Mouse (Mus musculus) liver, embryonic 11.5 days (tissue): ENCODE results near the gene Cmah. TPM values are rescaled to one million over a fixed set of nuclear protein-coding genes. Genes with fewer than 3 reads are reported as not detected.

ENCODE experiments used
- ATAC-seq: fragments of 200-750 bp; cut with Nextera tagmentation; replicated peaks from 2 replicates; pipeline ENCODE4 v1.8.0; 2017; ENCODE audit warnings: moderate number of reproducible peaks, mild to moderate bottlenecking, moderate TSS enrichment, moderate library complexity; ENCODE audit not compliant: low FRiP score
- DNase-seq: peaks from one replicate; pipeline ENCODE4 v3.0.0-alpha.2; 2017; ENCODE audit warnings: low spot score
- H3K27ac ChIP-seq: fragments of 300-500 bp; sonication (generic); 2 replicates; pipeline ENCODE4 v1.5.1; 2014; ENCODE audit warnings: mild to moderate bottlenecking, low read depth, low read length, control low read depth
- H3K27me3 ChIP-seq: fragments of 300-500 bp; sonication (generic); replicated peaks from 2 replicates; pipeline ENCODE4 v1.6.1; 2014; ENCODE audit warnings: low read length, mixed read lengths; ENCODE audit not compliant: control insufficient read depth, insufficient read depth
- H3K36me3 ChIP-seq: fragments of 300-500 bp; sonication (generic); 2 replicates; pipeline ENCODE4 v1.6.1; 2014; ENCODE audit warnings: mild to moderate bottlenecking, low read length, moderate library complexity, mixed read lengths; ENCODE audit not compliant: control insufficient read depth, insufficient read depth
- H3K4me1 ChIP-seq: fragments of 300-500 bp; sonication (generic); replicated peaks from 2 replicates; pipeline ENCODE4 v1.6.1; 2014; ENCODE audit warnings: low read length, mixed read lengths; ENCODE audit not compliant: control insufficient read depth, insufficient read depth
- H3K4me2 ChIP-seq: fragments of 300-500 bp; sonication (generic); 2 replicates; pipeline ENCODE4 v1.6.1; 2014; ENCODE audit warnings: mild to moderate bottlenecking, control low read depth, moderate library complexity
- H3K4me3 ChIP-seq: fragments of 300-500 bp; sonication (generic); 2 replicates; pipeline ENCODE4 v1.5.1; 2014; ENCODE audit warnings: low read depth, low read length, control low read depth
- H3K9ac ChIP-seq: fragments of 300-500 bp; sonication (generic); 2 replicates; pipeline ENCODE4 v1.6.1; 2014; ENCODE audit warnings: low read depth, low read length, control low read depth
- H3K9me3 ChIP-seq: fragments of 300-500 bp; sonication (generic); 2 replicates; pipeline ENCODE4 v1.6.1; 2016; ENCODE audit warnings: low read length, inconsistent platforms, mixed read lengths; ENCODE audit not compliant: control insufficient read depth
- WGBS: fragments of 180-500 bp; shearing (Covaris S2); extraction: QIAGEN DNeasy Blood & Tissue Kit; methylation state at CpG from one replicate; pipeline ENCODE4 v1.1.7; 2014; 5-methylcytosine and 5-hydroxymethylcytosine counted together
- polyA plus RNA-seq: library from polyadenylated mRNA; unstranded; fragments of >200 nt; fragmentation: Nextera tagmentation; extraction: Ambion mirVana; gene quantifications from 2 replicates; pipeline ENCODE4 v1.2.1, GENCODE M21; 2014

Cmah gene
- polyA plus RNA-seq, 1 experiment from 2014 or later, result 4.3 TPM

DNA sequence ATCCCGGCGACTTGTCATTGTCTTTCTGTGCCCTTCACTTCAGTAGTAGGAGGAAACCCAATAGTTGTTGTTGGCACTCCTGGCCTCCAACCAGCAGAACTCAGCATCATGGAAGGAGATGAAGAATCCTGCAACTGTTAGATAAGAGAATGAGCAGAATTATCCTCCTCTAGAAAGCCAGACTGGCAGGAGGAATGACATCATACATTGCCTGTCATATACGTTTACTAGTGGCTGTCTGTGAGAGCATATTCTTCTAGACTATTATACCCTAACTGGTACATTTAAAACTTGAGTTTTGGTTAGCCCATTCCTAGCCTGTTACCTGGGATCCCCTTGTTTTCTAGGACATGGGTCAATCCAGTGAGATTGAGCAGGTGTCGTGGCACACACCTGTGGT lies 9.6 kb downstream of the Cmah start:
- Histone ChIP-seq H3K9ac (no peak overlapping the region), H3K36me3 (no peaks in the 10 kb centered on the region), H3K4me3 (no peak overlapping the region), H3K4me2 (no peak overlapping the region), H3K27ac (no peak overlapping the region), H3K27me3 (no peaks in the 10 kb centered on the region), H3K4me1 (peaks cover 7% of the 10 kb centered on the region), H3K9me3 (no peaks in the 10 kb centered on the region)
- ATAC-seq (no peak), DNase-seq (no peak)
- WGBS, result 55% methylated on average over 4 of the region's 4 CpGs

DNA sequence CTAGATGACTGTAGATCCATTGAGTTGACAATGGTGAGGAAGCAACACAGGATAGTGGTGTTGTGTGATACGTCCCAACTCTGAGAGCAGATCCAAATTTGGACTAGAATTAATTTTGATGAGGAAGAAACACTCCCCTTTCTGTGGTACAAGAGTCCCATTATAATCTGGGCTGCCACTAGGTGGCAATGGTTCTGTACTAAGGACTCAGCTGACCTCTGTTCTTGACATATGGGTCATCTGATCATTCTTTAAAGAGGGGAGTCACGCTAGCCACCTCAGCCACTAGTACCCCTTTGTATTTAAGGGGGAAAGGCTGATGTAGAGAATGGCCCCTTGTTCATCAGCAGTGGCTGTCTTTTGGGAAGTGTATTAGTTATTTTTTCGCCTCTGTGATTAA lies 10.7 kb downstream of the Cmah start:
- Histone ChIP-seq H3K36me3 (no peaks in the 10 kb centered on the region), H3K27ac (no peak overlapping the region), H3K4me1 (peaks cover 7% of the 10 kb centered on the region), H3K4me2 (peak overlapping the region; percentile 27; the same call in 1 of the 2 replicates), H3K4me3 (no peak overlapping the region), H3K9me3 (no peaks in the 10 kb centered on the region), H3K9ac (no peak overlapping the region), H3K27me3 (no peaks in the 10 kb centered on the region)
- peak; percentile 34 for DNase-seq
- ATAC-seq, result peak; percentile 60; the same call in 1 of the 2 replicates
- 28% methylated on average over 3 of the region's 3 CpGs for WGBS

DNA sequence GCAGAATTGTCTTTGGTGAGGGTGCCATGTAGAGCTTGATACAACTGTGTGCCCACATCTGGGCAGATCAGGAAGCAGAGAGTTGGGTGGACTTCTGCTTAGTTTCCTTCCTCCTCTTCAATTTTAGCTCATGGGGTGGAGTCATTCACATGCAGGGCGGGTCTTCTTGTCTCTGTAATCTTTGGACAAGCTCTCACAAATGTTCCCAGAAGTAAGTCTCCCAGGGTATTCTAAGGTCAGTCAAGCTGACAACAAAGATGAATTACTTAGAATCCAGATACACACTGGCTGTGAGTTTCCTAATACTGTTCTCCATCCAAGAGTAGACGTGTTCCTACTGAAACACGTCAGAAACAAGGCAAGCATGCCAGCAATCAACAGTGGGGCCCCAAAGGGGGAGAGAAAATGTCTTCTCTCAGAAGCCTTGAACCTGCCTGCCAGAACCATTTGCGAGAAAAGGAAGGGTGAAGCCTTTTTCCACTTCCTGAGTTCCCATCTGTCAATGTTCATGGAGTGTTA lies 11.2 kb downstream of the Cmah start:
- Histone ChIP-seq H3K4me1 (peaks cover 7% of the 10 kb centered on the region), H3K9ac (no peak overlapping the region), H3K27me3 (no peaks in the 10 kb centered on the region), H3K4me2 (peak overlapping the region; percentile 27; the same call in 1 of the 2 replicates), H3K36me3 (no peaks in the 10 kb centered on the region), H3K9me3 (no peaks in the 10 kb centered on the region), H3K4me3 (no peak overlapping the region), H3K27ac (no peak overlapping the region)
- WGBS, result 35% methylated on average over 4 of the region's 4 CpGs
- ATAC-seq (peak; percentile 63; the same call in 1 of the 2 replicates), DNase-seq (peak; percentile 29)

DNA sequence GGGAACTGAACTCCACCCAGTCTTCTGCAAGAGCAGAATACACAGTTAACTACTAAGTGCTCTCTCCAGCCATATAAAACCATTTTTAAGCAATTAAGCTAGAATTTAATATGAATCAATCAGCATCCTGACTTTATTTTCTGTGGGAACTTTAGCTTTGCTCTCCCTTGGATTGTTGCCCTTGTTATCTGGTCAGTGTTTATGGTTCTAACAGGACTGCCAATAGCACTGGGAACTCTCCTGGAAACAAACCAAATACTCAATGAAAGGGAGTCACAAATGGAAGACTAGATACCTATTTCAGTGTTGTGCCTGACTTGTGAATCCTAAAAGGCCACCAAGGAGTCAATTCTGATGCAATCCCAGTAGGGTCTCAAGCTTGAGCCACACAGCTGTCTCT lies 12.7 kb downstream of the Cmah start:
- DNase-seq, result peak; percentile 7
- no peak for ATAC-seq
- H3K27ac ChIP-seq, result no peak overlapping the region

DNA sequence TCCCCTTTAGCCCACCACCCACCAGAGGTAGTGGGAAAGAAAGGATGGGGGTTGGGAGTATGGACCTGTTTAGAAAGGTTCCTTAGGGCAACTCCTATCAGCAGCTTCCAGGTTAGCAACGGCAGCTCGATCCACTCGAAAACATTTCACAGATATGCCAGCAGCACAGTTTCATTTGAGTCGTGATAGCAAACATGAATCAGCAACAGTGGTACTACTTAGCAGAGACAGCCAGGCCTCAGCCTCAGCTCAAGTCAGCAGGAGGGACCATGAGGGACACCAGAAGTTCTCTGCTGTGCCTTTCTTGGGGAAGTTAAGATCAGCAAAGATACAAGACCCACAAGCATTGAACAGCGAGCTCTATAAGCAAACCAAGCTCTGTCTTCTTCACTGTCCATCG lies 13.3 kb downstream of the Cmah start:
- no peaks in the 10 kb centered on the region for H3K36me3 ChIP-seq
- no peak for ATAC-seq
- 54% methylated on average over 6 of the region's 6 CpGs for WGBS
- H3K27ac ChIP-seq, result no peak overlapping the region
- no peak overlapping the region for H3K4me3 ChIP-seq
- peaks cover 7% of the 10 kb centered on the region for H3K4me1 ChIP-seq
- no peak overlapping the region for H3K9ac ChIP-seq
- H3K4me2 ChIP-seq, result no peak overlapping the region
- DNase-seq, result peak; percentile 26
- no peaks in the 10 kb centered on the region for H3K27me3 ChIP-seq
- no peaks in the 10 kb centered on the region for H3K9me3 ChIP-seq

More for the DNA sequence above, 12.7 kb downstream of the Cmah start:
- Histone ChIP-seq H3K4me2 (no peak overlapping the region), H3K9ac (no peak overlapping the region), H3K27me3 (no peaks in the 10 kb centered on the region), H3K36me3 (no peaks in the 10 kb centered on the region), H3K4me1 (peaks cover 7% of the 10 kb centered on the region), H3K4me3 (no peak overlapping the region), H3K9me3 (no peaks in the 10 kb centered on the region)

DNA sequence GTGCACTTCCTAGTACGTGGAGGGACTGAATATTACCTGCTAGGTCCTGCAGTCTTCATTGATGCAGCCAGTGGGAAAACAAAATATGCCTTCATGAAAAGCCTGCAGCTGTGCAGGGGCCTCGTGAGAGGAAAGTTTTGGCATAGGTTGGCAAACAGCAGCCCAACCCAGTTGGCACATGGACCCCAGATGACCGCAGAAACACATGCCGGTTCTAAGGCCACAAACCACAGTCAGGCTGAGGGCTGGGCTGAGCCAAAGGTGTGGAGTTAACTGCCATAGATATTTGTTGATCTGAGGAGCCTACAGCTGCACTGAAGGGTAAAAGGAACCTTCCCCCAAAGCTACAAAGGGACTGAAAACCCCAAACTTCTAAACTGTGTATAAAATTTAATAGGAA lies 14.9 kb downstream of the Cmah start:
- Histone ChIP-seq H3K9me3 (no peaks in the 10 kb centered on the region), H3K27me3 (no peaks in the 10 kb centered on the region), H3K27ac (no peak overlapping the region), H3K4me3 (no peak overlapping the region), H3K9ac (no peak overlapping the region), H3K4me2 (no peak overlapping the region), H3K36me3 (no peaks in the 10 kb centered on the region), H3K4me1 (peaks cover 7% of the 10 kb centered on the region)
- WGBS, result 72% methylated on average over 4 of the region's 4 CpGs
- ATAC-seq (no peak), DNase-seq (peak; percentile 15)

DNA sequence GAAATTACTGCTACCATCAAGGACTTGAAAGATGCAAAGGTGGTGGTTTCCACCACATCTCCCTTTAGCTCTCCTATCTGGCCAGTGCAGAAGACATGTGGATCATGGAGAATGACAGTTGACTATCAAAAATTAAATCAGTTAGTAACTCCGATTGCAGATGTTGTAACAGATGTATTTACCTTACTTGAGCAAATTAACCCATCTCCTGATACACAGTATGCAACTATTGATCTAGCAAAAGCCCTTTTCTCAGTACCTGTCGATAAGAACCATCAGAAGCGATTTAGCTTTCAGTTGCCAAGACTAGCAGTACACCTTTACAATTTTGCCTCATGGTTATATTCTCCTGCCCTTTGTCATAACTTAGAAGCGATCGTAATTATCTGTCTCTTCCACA lies 25.8 kb downstream of the Cmah start:
- no peaks in the 10 kb centered on the region; the same call in 1 of the 2 replicates for H3K9me3 ChIP-seq
- DNase-seq, result no peak
- H3K4me3 ChIP-seq, result no peak overlapping the region
- no peaks in the 10 kb centered on the region for H3K36me3 ChIP-seq
- no peak overlapping the region for H3K4me2 ChIP-seq
- H3K4me1 ChIP-seq, result no peaks in the 10 kb centered on the region
- no peaks in the 10 kb centered on the region for H3K27me3 ChIP-seq
- no peak overlapping the region for H3K9ac ChIP-seq
- 84% methylated on average over 5 of the region's 5 CpGs for WGBS
- ATAC-seq, result no peak
- H3K27ac ChIP-seq, result no peak overlapping the region

DNA sequence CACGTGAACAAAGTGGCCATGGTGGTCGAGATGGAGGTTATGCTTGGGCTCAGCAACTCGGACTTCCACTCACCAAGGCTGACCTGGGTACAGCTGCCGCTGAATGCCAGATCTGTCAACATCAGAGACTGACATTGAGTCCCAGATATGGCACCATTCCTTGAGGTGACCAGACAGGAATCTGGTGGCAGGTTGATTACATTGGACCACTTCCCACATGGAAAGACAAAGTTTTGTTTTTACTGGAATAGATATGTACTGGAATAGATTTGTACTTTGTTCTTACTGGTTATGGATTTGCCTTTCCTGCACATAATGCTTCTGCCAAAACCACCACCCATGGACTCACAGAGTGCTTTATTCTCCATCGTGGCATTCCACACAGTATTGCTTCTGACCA lies 27.5 kb downstream of the Cmah start:
- peak; percentile 15 for DNase-seq
- Histone ChIP-seq H3K9me3 (no peaks in the 10 kb centered on the region; the same call in 1 of the 2 replicates), H3K4me2 (no peak overlapping the region), H3K4me3 (no peak overlapping the region), H3K27me3 (no peaks in the 10 kb centered on the region), H3K36me3 (no peaks in the 10 kb centered on the region), H3K27ac (no peak overlapping the region), H3K9ac (no peak overlapping the region), H3K4me1 (no peaks in the 10 kb centered on the region)
- 78% methylated on average over 5 of the region's 5 CpGs for WGBS
- no peak for ATAC-seq

DNA sequence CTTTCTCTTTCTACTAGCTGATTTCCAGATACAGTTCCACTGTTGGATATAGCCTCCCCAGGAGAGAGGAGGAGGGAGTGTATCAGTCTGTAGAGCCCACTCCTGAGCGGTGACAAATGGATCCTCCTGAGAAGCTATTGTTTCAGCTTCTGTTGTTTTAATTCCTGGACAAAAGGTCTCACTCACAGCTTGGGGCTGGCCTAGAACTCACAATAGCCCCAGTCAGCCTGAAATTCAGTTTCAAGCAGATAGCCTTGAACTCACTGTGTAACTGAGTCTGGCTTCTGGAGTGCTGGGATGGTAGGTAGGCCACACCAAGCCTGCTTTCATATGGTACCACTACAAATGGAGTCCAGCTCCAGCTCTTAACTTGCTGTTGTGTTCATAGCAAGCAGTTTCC lies 32.0 kb downstream of the Cmah start:
- H3K4me3 ChIP-seq, result no peak overlapping the region
- no peaks in the 10 kb centered on the region for H3K36me3 ChIP-seq
- H3K27ac ChIP-seq, result no peak overlapping the region
- ATAC-seq, result no peak
- H3K9me3 ChIP-seq, result no peaks in the 10 kb centered on the region
- no peak overlapping the region for H3K9ac ChIP-seq
- no peaks in the 10 kb centered on the region for H3K27me3 ChIP-seq
- DNase-seq, result no peak
- WGBS, result 86% methylated on average over 1 of the region's 1 CpGs
- H3K4me2 ChIP-seq, result no peak overlapping the region
- no peaks in the 10 kb centered on the region for H3K4me1 ChIP-seq
